Mouse (Mus musculus) kidney, adult 18-20 months (tissue): ENCODE data around the gene Hoxc5.

ENCODE experiments used
- DNase-seq: peaks from one replicate; pipeline ENCODE4 v3.0.0; 2021

Hoxc5 gene

GRCm38 (mm10) chr15:103011928-103012486 is 44.8 kb downstream of the Hoxc5 start:
- peak; percentile 16 for DNase-seq

GRCm38 (mm10) chr15:103013238-103013984 is 46.2 kb downstream of the Hoxc5 start:
- DNase-seq = peak; percentile 60

GRCm38 (mm10) chr15:103014166-103015008 is 47.1 kb downstream of the Hoxc5 start:
- DNase-seq = peak; percentile 70

- DNase-seq = peak; percentile 30
Observed at GRCm38 (mm10) chr15:103015009-103015399, 47.8 kb downstream of the Hoxc5 start.

- DNase-seq = peak; percentile 8
Observed at GRCm38 (mm10) chr15:103015406-103016166, 48.3 kb downstream of the Hoxc5 start.

GRCm38 (mm10) chr15:103018636-103019035 is 51.4 kb downstream of the Hoxc5 start, which contains the start of gene Hoxc4:
Hoxc4 (plus strand) TSS chr15:103018934.
- no peak for DNase-seq

- DNase-seq = no peak
Observed at GRCm38 (mm10) chr15:103020899-103021418, 53.7 kb downstream of the Hoxc5 start.

GRCm38 (mm10) chr15:103021544-103021943 is 54.3 kb downstream of the Hoxc5 start:
- DNase-seq = no peak

GRCm38 (mm10) chr15:103024131-103024530 is 56.9 kb downstream of the Hoxc5 start:
- DNase-seq = no peak

- no peak for DNase-seq
Observed at GRCm38 (mm10) chr15:103027266-103028235, 60.3 kb downstream of the Hoxc5 start.

GRCm38 (mm10) chr15:103028916-103029512 is 61.8 kb downstream of the Hoxc5 start:
- no peak for DNase-seq

- no peak for DNase-seq
Observed at GRCm38 (mm10) chr15:103030142-103030541, 62.9 kb downstream of the Hoxc5 start.

- no peak for DNase-seq
Observed at GRCm38 (mm10) chr15:103032167-103032566, 64.9 kb downstream of the Hoxc5 start.

GRCm38 (mm10) chr15:103032646-103033575 is 65.7 kb downstream of the Hoxc5 start:
- DNase-seq = no peak

- DNase-seq = no peak
Observed at GRCm38 (mm10) chr15:103034043-103034806, 67.0 kb downstream of the Hoxc5 start.

GRCm38 (mm10) chr15:103034807-103035547 is 67.7 kb downstream of the Hoxc5 start:
- DNase-seq = no peak

GRCm38 (mm10) chr15:103035548-103035881 is 68.3 kb downstream of the Hoxc5 start:
- no peak for DNase-seq

GRCm38 (mm10) chr15:103037579-103037978 is 70.3 kb downstream of the Hoxc5 start:
- DNase-seq = no peak
